Mouse (Mus musculus): ENCODE results near the gene Gm7951.
"Not testable (repeated sequence)": the region's sequence is repeated elsewhere in the genome, so short reads cannot be mapped to it uniquely, and the experiment has no call there.

Gene Gm7951

DNA sequence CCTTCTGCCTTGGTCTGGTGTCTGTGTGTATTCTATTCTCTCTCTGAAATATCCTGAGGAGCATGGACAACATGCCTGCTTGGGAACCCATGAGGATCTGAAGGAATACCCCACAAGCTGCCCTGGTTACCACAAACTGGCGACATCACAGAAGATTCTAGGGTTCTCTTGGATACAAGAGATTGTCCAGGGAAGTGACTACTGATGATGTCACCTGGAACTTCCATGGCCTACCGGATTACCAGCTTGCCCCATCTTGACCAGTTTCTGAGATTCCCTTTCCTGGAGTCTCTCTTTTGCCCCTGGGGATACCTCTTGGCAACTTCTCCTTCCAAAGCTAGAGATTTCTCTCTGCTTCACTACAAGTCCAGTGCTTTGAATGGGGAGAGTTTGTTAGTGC is at the start of gene Gm7951:
TSS of gene Gm7951 (minus strand) at position 101 of the 400 bp plus-strand sequence.
- not testable (repeated sequence) for DNase-seq

DNA sequence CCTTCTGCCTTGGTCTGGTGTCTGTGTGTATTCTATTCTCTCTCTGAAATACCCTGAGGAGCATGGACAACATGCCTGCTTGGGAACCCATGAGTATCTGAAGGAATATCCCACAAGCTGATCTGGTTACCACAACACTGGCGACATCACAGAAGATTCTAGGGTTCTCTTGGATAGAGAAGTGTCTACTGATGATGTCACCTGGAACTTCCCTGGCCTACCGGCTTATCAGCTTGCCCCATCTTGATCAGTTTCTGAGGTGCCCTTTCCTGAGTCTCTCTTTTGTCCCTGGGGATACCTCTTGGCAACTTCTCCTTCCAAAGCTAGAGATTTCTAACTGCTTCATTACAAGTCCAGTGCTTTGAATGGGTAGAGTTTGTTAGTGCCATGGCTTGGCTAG is 45.4 kb upstream of the Gm7951 start, which contains the start of gene Gm17027:
TSS of gene Gm17027 (minus strand) at position 101 of the 400 bp plus-strand sequence.
- DNase-seq = not testable (repeated sequence)

GRCm38 (mm10) chr14:42134571-42134970 is 17.4 kb upstream of the Gm7951 start:
- not testable (repeated sequence) for DNase-seq

DNA sequence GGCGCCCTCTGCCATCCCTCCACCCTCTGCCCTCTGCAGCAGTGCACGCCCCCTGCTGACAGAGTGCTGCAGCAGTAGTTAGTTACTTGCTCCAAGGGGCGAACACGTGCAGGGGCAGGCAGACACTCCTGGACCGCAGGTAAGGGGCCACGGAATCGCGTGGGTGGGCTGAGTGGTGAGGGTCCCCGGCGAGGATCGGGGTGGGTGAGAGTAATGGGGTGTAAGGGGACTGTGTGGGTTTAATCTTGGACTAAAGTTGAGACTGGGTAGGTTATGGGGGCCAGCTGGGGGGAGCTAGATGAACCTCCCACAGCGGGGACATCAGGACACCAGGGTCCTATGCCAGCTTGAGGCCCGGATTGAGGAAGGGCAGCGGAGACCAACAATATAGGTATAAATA is 16.6 kb upstream of the Gm7951 start:
- DNase-seq = peak; percentile 2

All from cerebellum, adult 9-11 months (tissue).